Mouse (Mus musculus): ENCODE results near the gene Ankrd23. TPM values are rescaled to one million over a fixed set of nuclear protein-coding genes. Genes with fewer than 3 reads are reported as not detected.

The Ankrd23 gene
- polyA plus RNA-seq, 1 experiment from 2014 or later = 19.4 TPM

GRCm38 (mm10) chr1:36575347-36575746 lies 38.7 kb upstream of the Ankrd23 start:
- H3K27ac ChIP-seq (ENCODE audit: low read length) = no peak overlapping the region; the same call in 1 of the 2 replicates
- H3K9ac ChIP-seq (replicated peaks; ENCODE audit: low read depth, low read length) = no peak overlapping the region
- H3K4me2 ChIP-seq (replicated peaks; ENCODE audit: low read depth, low read length) = no peak overlapping the region
- no peak for ATAC-seq (ENCODE audit: insufficient number of reproducible peaks, insufficient read depth, low FRiP score, low read depth)
- H3K36me3 ChIP-seq (ENCODE audit: control insufficient read depth, insufficient read depth, low read length) = no peaks in the 10 kb centered on the region
- 54% methylated on average over 6 of the region's 6 CpGs for WGBS
- peaks cover 47% of the 10 kb centered on the region for H3K4me1 ChIP-seq (ENCODE audit: control insufficient read depth, insufficient read depth, low read length)
- no peak overlapping the region for H3K4me3 ChIP-seq (ENCODE audit: low read depth, low read length)
- no peaks in the 10 kb centered on the region for H3K9me3 ChIP-seq (ENCODE audit: control insufficient read depth, low read depth, low read length)
- no peaks in the 10 kb centered on the region for H3K27me3 ChIP-seq (ENCODE audit: control insufficient read depth, insufficient read depth, low read length)

- Histone ChIP-seq H3K36me3 (ENCODE audit: control insufficient read depth, insufficient read depth, low read length) (no peaks in the 10 kb centered on the region), H3K4me3 (ENCODE audit: low read depth, low read length) (no peak overlapping the region), H3K27me3 (ENCODE audit: control insufficient read depth, insufficient read depth, low read length) (no peaks in the 10 kb centered on the region), H3K4me2 (replicated peaks; ENCODE audit: low read depth, low read length) (no peak overlapping the region), H3K4me1 (ENCODE audit: control insufficient read depth, insufficient read depth, low read length) (peaks cover 43% of the 10 kb centered on the region), H3K9me3 (ENCODE audit: control insufficient read depth, low read depth, low read length) (no peaks in the 10 kb centered on the region), H3K27ac (ENCODE audit: low read length) (peak overlapping the region; percentile 67), H3K9ac (replicated peaks; ENCODE audit: low read depth, low read length) (no peak overlapping the region)
- 67% methylated on average over 5 of the region's 5 CpGs for WGBS
- peak; percentile 43; the same call in 1 of the 2 replicates for ATAC-seq (ENCODE audit: insufficient number of reproducible peaks, insufficient read depth, low FRiP score, low read depth)
These were observed 37.7 kb upstream of the Ankrd23 start for GRCm38 (mm10) chr1:36574196-36574955.

- no peaks in the 10 kb centered on the region for H3K27me3 ChIP-seq (ENCODE audit: control insufficient read depth, insufficient read depth, low read length)
- ATAC-seq (ENCODE audit: insufficient number of reproducible peaks, insufficient read depth, low FRiP score, low read depth) = no peak
- H3K9ac ChIP-seq (replicated peaks; ENCODE audit: low read depth, low read length) = no peak overlapping the region
- 64% methylated on average over 8 of the region's 8 CpGs for WGBS
- peaks cover 44% of the 10 kb centered on the region for H3K4me1 ChIP-seq (ENCODE audit: control insufficient read depth, insufficient read depth, low read length)
- H3K9me3 ChIP-seq (ENCODE audit: control insufficient read depth, low read depth, low read length) = no peaks in the 10 kb centered on the region
- H3K27ac ChIP-seq (ENCODE audit: low read length) = peak overlapping the region; percentile 67
- H3K4me2 ChIP-seq (replicated peaks; ENCODE audit: low read depth, low read length) = no peak overlapping the region
- H3K4me3 ChIP-seq (ENCODE audit: low read depth, low read length) = no peak overlapping the region
- H3K36me3 ChIP-seq (ENCODE audit: control insufficient read depth, insufficient read depth, low read length) = no peaks in the 10 kb centered on the region
These were observed 36.8 kb upstream of the Ankrd23 start for GRCm38 (mm10) chr1:36573524-36573923.

DNA sequence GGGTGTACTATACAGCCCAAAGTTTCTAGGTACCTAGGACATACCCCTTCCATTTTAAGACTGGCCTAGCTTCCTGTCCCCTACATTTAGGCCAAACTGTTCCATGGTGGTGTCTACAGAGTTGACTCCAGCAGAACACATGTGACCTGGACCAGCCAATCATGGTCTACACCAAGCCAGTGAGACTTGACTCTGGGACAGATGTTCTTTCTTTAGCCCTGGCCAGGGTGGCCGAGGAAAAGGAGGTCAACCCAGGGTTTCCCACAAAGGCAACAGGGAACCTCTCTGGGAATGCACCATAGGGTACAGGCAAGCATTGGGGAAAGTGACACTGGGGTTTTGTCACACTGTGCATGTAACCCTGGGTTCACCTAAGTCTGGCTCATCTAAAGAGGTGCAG lies 36.0 kb upstream of the Ankrd23 start:
- H3K4me3 ChIP-seq (ENCODE audit: low read depth, low read length) = no peak overlapping the region
- H3K9me3 ChIP-seq (ENCODE audit: control insufficient read depth, low read depth, low read length) = no peaks in the 10 kb centered on the region
- H3K36me3 ChIP-seq (ENCODE audit: control insufficient read depth, insufficient read depth, low read length) = no peaks in the 10 kb centered on the region
- H3K27ac ChIP-seq (ENCODE audit: low read length) = no peak overlapping the region
- 76% methylated on average over 1 of the region's 1 CpGs for WGBS
- no peak for ATAC-seq (ENCODE audit: insufficient number of reproducible peaks, insufficient read depth, low FRiP score, low read depth)
- no peak overlapping the region for H3K4me2 ChIP-seq (replicated peaks; ENCODE audit: low read depth, low read length)
- H3K9ac ChIP-seq (replicated peaks; ENCODE audit: low read depth, low read length) = no peak overlapping the region
- H3K27me3 ChIP-seq (ENCODE audit: control insufficient read depth, insufficient read depth, low read length) = no peaks in the 10 kb centered on the region
- H3K4me1 ChIP-seq (ENCODE audit: control insufficient read depth, insufficient read depth, low read length) = peaks cover 52% of the 10 kb centered on the region

GRCm38 (mm10) chr1:36572140-36572700 lies 35.5 kb upstream of the Ankrd23 start:
- Histone ChIP-seq H3K4me3 (ENCODE audit: low read depth, low read length) (no peak overlapping the region), H3K9ac (replicated peaks; ENCODE audit: low read depth, low read length) (no peak overlapping the region), H3K4me2 (replicated peaks; ENCODE audit: low read depth, low read length) (no peak overlapping the region), H3K27me3 (ENCODE audit: control insufficient read depth, insufficient read depth, low read length) (no peaks in the 10 kb centered on the region), H3K4me1 (ENCODE audit: control insufficient read depth, insufficient read depth, low read length) (peaks cover 52% of the 10 kb centered on the region), H3K36me3 (ENCODE audit: control insufficient read depth, insufficient read depth, low read length) (no peaks in the 10 kb centered on the region), H3K27ac (ENCODE audit: low read length) (0 out of 2 replicates have a peak overlapping the region, but pooled peaks have one; percentile 27), H3K9me3 (ENCODE audit: control insufficient read depth, low read depth, low read length) (no peaks in the 10 kb centered on the region)
- ATAC-seq (ENCODE audit: insufficient number of reproducible peaks, insufficient read depth, low FRiP score, low read depth) = no peak
- WGBS = 61% methylated on average over 2 of the region's 2 CpGs

DNA sequence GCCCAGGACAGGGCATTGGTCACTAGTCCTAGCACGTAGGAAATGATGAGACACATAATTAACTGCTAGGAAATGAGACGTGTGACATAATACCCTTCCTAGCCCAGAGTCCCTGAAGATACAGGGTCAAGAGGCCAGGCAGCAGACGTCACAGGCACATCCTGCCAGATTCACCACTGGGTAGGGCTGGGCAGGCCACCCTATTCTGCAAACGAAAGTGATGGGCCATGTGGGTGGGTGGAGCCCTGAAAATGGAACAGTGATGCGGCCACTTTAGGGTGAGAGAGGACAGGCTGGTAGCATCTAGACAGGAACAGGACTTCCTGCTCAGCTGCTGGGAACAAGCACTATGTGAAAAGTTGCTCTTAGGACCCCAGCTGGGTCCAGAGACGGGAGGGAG lies 34.9 kb upstream of the Ankrd23 start:
- Histone ChIP-seq H3K27me3 (ENCODE audit: control insufficient read depth, insufficient read depth, low read length) (no peaks in the 10 kb centered on the region), H3K4me3 (ENCODE audit: low read depth, low read length) (no peak overlapping the region), H3K4me1 (ENCODE audit: control insufficient read depth, insufficient read depth, low read length) (peaks cover 50% of the 10 kb centered on the region), H3K9ac (replicated peaks; ENCODE audit: low read depth, low read length) (no peak overlapping the region), H3K27ac (ENCODE audit: low read length) (0 out of 2 replicates have a peak overlapping the region, but pooled peaks have one; percentile 27), H3K4me2 (replicated peaks; ENCODE audit: low read depth, low read length) (no peak overlapping the region), H3K9me3 (ENCODE audit: control insufficient read depth, low read depth, low read length) (no peaks in the 10 kb centered on the region), H3K36me3 (ENCODE audit: control insufficient read depth, insufficient read depth, low read length) (no peaks in the 10 kb centered on the region)
- 47% methylated on average over 6 of the region's 6 CpGs for WGBS
- ATAC-seq (ENCODE audit: insufficient number of reproducible peaks, insufficient read depth, low FRiP score, low read depth) = no peak

GRCm38 (mm10) chr1:36570320-36570719 lies 33.6 kb upstream of the Ankrd23 start:
- no peaks in the 10 kb centered on the region for H3K36me3 ChIP-seq (ENCODE audit: control insufficient read depth, insufficient read depth, low read length)
- peak overlapping the region; percentile 29; the same call in 1 of the 2 replicates for H3K27ac ChIP-seq (ENCODE audit: low read length)
- H3K4me1 ChIP-seq (ENCODE audit: control insufficient read depth, insufficient read depth, low read length) = peaks cover 39% of the 10 kb centered on the region
- H3K9me3 ChIP-seq (ENCODE audit: control insufficient read depth, low read depth, low read length) = no peaks in the 10 kb centered on the region
- WGBS = 92% methylated on average over 5 of the region's 5 CpGs
- no peaks in the 10 kb centered on the region for H3K27me3 ChIP-seq (ENCODE audit: control insufficient read depth, insufficient read depth, low read length)
- ATAC-seq (ENCODE audit: insufficient number of reproducible peaks, insufficient read depth, low FRiP score, low read depth) = no peak
- H3K4me3 ChIP-seq (ENCODE audit: low read depth, low read length) = no peak overlapping the region
- H3K4me2 ChIP-seq (replicated peaks; ENCODE audit: low read depth, low read length) = no peak overlapping the region
- H3K9ac ChIP-seq (replicated peaks; ENCODE audit: low read depth, low read length) = no peak overlapping the region

GRCm38 (mm10) chr1:36569694-36570276 lies 33.1 kb upstream of the Ankrd23 start:
- Histone ChIP-seq H3K27me3 (ENCODE audit: control insufficient read depth, insufficient read depth, low read length) (no peaks in the 10 kb centered on the region), H3K4me1 (ENCODE audit: control insufficient read depth, insufficient read depth, low read length) (peaks cover 38% of the 10 kb centered on the region), H3K4me2 (replicated peaks; ENCODE audit: low read depth, low read length) (no peak overlapping the region), H3K4me3 (ENCODE audit: low read depth, low read length) (no peak overlapping the region), H3K9me3 (ENCODE audit: control insufficient read depth, low read depth, low read length) (no peaks in the 10 kb centered on the region), H3K9ac (replicated peaks; ENCODE audit: low read depth, low read length) (no peak overlapping the region), H3K36me3 (ENCODE audit: control insufficient read depth, insufficient read depth, low read length) (no peaks in the 10 kb centered on the region), H3K27ac (ENCODE audit: low read length) (peak overlapping the region; percentile 29; the same call in 1 of the 2 replicates)
- no peak for ATAC-seq (ENCODE audit: insufficient number of reproducible peaks, insufficient read depth, low FRiP score, low read depth)
- WGBS = 53% methylated on average over 7 of the region's 7 CpGs

Measured in stomach, embryonic 14.5 days (tissue).